Mouse (Mus musculus): ENCODE results near the gene Smu1.
A peak's percentile ranks its signal among the peaks of the same experiment; 100 is the strongest.

Smu1 gene

DNA sequence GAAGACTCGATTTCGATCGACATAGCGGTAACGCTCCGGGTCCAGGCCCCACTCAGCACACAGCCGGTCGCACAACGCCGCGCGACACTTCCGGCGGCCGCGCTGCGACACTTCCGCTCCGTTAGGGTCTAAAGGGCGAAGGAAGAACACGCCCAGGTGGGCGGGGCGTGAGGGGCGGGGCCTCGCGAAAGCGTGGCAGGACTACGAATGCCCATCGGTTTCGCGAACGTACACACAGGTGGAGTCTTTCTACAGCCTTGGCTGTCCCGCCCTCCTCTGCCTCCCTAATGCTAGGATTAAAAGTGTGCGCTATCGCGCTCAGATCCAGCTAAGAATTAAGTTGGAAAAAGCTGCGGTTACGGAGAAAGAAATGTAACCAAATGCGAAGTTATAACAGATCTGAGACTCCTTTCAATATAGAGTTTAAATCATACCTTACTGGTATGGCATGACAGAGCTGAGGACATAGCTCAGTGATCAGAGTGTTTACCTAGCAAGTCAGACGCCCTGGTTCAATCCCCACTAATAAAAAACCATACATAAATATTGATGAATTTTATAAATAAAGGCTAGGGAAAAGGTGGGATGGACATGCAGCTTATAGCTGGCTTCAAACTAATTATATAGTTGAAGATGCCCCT lies at the start of gene Smu1:
TSS of gene Smu1 (minus strand) at position 144 of the 641 bp plus-strand sequence.
- DNase-seq, result peak; percentile 96 to 98

DNA sequence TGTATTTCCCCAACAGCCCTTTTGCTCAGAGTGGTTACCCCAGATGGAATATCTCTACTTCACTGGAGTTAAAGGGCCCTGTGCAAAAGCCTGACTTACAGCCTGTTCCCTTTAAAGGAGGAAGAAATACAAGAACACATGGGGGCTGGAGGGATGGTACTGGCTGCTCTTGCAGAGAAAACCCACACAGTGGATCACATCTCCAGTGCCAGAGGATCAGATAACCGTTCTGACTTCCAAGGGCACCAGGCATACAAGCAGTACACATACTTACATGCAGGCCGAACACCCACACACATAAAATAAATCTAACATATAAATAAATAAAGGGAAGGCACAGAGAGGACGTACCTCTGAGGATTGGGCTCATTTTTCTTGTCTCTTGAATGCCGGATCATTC lies 49.7 kb upstream of the Smu1 start:
- DNase-seq, result no peak

DNA sequence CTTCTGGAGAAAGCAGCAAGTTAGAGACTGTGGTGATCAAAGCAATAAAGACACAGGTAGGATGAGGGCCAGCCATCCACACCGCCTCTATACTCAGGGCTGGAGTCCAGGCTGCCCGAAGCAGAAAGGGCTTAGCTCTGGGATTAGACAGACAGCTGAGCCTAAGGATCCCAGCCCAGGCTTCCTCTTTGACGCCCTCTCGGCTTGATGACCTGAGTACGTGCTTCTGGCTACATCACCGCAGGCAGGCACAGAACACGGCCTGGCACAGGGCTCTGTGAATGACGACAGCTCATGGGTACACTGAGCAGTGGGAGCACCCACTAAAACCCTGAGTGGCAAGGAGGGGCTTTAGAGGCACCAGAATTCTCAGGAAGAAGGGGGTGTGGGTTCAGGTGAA lies 47.7 kb upstream of the Smu1 start:
- DNase-seq, result no peak

DNA sequence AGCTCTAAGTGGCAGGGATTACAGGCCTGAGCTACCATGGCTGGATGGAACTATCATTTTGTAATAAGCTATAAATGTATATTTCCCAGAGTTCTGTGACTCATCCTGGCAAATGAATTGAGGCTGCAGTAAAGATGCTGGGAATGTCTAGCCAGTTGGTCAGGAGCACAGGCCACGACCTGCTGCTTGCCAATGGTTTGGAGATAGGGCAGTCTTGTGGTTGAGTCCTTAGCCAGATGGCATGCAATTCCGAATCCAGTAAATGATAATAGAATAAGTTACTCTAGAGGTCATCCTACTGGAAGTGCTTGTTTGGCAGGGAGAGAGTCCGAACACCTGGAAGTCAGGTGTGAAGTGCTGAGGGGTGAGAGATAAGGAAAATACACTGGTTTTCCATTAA lies 45.1 kb upstream of the Smu1 start:
- DNase-seq, result no peak

DNA sequence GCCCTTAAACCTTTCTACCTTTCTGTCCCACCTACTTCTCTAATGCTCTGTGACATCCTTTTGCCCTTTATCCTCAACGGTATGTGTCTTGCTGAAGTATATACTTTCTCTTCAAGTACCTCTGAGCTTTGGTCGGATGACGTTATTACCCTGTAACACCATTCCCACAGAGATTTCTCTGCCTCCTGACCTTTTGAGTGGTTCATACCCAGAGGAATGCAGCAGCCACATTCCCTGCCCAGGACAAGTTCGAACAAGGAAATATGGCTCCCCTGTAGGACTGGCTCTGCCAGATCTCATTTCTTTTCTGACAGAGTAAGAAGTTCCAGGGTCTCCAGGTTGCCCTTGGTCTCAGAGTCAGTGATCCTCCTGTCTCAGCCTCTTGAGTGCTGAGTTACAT lies 44.2 kb upstream of the Smu1 start:
- no peak for DNase-seq

DNA sequence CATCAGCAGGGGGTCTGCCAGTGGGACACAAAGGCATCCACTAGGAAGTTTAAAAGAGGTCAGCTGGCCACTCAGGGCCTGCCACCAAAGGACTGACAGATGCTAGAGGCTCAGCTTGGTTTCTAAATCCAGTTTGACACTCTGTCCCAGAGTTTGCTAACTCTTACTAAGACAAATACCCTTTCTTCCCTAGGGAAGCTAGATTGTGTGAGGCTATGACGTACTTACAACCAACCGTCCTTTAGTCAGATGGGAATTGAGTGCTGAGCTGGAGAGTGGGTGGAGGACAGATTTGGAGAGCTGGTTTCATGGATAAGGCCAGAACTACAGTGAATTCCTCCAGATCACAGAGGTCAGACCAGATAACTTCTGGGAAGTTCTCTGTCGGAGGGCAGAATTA lies 43.1 kb upstream of the Smu1 start:
- DNase-seq, result no peak

DNA sequence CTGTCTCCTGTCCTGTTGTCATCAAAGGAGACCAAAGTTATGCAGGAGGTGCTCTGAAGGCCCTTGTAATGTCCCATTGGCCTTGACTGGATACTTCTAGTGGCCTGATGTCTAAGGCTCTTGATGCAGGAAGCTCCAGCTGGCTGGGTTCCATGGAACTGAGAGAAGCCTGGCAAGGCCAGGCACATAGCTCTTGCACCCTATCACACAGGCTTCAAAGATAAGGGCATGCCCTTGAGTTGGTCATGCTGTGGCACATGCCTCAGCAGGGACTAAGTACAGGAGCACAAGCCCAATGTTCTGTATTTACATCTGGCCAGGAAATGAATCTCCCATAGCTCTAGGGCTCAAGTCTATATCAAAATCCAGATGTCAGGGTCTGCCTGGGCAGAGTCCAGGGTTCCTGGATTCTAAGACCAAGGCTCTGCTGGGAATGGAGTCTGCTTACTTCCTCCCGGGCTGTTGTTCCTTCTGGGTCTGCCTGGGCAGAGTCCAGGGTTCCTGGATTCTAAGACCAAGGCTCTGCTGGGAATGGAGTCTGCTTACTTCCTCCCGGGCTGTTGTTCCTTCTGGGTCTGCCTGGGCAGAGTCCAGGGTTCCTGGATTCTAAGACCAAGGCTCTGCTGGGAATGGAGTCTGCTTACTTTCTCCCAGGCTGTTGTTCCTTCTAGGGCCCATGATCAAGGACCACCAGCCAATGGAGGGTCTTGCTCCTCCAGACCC lies 41.3 kb upstream of the Smu1 start:
- DNase-seq, result peak in 1 of 2 experiments; percentile 13

DNA sequence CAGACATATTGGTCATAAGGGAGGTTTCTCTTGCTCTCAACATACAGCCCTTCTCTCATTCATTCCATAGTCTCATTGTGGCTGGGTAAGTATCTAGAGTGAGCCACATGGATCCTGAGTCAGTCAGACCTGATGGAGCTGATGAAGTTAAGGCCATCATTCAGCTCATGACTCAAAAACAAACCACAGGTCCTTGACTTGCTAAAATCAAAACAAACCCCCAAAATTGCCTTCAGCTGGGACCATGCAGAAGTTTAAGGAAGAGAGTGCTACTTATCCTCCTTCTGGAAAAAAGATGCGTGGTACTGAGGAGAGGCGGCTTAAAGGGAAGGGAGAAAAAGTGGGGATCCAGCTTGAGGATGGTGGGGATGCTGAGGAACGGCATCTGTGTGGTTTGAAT lies 38.0 kb upstream of the Smu1 start:
- no peak for DNase-seq

DNA sequence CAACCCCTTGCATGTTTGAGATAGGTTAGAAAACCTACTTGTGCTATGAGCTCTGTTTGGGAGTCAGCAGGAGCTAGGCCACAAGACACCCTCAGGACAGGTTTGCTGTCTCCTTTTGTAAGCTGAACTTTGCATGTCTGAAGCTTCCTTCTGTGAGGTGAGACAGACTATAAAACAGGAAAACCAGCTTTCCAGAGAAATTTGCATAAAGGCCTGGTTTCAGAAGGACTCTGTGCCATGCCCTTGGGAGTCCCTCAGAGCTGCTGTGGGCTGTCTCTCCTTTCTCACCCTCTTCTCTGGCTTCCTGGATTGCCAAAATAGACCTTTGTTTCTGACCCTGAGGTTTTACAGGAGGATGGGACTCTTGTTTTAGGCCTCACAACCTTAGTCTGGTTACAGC lies 36.6 kb upstream of the Smu1 start:
- no peak for DNase-seq

DNA sequence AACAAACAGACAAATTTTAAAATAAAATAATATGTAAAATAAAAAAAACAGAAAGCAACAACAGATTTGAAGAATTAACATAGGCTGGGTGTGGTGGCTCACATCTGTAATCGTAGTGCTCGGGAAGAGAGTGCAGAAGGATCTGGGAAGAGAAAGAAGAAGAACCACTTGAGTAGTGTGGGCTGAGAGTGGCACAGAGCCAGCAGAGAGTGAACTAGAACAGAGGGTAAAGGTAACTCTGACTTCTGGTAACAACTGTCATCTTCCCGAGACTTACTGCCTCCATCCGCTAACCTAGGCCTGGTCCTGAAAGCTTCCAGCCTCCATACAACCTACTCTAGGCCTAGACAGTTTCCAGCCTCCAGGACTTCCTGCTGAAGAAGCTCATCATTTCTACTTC lies 33.5 kb upstream of the Smu1 start:
- DNase-seq, result peak in 1 of 2 experiments; percentile 53

DNA sequence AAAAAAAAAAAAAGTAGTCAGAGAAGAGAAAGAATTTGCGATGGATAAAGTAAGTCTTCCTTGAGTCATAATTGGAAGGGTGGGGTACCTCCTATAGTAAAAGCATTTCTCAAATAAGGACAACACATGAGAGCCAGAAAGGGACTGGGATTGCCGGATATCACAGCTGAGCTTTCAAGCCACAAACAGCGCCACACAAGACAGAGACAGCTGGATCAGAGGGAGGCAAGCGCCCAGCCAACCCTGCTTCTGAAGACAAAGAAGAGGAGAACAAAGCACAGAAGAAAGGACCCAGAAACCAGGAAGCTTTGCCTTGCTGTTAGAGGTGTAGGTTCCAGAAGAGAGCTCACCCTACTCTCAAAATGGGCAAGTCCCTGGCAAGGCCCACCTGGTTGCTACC lies 28.9 kb upstream of the Smu1 start:
- DNase-seq, result no peak

DNA sequence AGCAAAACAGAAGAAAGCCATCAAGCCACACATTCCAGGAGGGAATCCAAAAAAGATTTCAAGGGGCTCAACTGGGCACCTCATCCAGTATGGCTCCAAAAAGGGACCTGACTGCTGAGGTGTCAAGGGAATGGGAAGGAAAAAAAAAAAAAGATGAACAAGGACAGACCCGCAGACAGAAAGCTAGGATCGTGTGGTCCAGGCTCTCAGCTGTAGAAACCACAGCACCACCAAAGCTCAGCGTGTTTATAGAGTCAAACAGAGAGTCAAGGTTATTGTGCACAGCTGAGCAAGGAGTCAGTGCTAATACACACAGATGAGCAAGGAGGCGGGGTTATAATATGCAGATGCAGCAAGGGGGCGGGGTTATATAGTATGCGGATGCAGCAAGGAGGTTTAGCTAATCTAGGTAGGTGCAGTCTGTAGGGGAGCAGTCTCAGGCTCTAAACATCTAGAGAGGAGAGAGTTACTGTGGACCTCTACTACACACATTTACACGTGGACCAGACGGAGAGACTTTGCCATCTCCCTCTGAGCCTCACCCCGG lies 28.0 kb upstream of the Smu1 start:
- DNase-seq, result no peak

DNA sequence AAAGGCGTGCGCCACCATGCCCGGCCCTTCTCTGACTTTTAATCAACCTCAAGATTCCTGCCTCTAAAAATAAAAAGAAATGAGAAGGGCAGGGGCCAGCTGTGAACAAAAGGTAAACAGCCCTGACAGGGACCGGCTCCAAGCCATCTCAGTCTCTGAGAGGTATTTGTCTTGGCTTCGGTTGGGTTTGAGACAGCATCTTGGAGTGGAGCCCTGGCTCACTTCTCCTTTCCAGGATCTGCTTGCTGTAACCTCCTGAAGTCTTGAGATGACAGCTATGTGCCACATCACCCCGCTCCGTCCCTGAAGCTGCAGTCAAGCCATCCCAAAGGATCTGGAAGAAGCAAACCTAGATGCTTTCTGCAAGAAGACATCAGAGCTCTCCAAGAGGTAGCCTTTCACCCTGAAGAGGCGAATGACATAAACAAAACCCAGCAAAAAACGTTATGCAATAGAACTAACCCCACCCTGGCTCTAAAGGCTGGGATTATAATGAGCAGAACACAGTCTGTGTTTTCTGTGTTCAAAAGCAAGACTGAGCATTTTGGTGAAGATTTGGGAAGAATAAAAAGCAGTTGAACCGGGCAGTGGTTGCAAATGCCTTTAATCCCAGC lies 26.9 kb upstream of the Smu1 start:
- DNase-seq, result peak; percentile 46 to 65

DNA sequence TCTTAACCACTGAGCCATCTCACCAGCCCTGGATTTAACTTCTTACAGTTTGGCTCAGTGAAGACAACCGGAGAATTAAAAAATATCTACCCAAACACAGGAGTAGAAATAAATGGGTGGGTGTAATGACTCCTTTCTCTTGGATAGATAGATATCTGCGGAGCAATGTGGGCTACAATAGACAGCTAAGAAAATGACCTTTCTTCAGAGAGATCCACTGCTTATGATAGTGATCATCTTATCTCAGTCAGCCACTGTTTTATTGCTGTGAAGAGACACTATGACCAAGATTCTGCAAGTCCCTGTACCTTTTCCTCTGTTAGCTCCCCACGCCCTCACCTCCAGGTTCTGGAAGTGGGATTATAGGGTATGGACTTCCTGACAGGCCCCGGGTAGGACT lies 25.3 kb upstream of the Smu1 start:
- no peak for DNase-seq

DNA sequence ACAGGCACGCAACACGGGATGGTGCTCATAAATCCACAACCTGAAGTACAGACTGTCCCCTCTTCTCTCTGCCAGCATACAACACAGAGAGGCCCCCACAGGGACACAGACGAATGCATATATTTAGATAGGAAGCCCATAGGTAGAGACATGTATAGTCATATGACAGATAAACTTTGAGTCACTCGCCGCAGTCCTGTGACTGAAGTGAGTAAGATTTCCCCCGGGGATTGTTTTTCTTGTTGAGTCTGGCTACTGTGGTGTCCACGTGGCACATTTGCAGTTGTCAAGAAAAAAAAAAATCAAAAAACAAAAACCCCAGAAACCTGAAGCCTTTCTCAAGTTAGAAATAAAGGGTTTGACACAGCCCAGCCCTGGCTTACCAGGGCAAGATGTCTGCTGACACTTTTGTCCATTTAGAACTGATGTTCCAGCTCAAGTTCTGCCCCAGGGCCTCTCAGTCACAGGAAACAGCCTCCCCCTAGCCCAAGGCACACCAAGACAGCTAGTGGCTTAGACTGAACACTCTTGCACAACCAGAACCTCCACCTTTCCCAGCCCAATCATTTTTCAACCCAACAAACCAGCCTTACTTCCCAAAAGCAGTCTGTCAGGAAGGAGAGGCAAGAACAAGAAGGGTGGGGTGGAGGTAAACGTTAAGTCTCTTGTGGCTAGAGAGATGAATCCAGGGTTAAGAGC lies 24.2 kb upstream of the Smu1 start:
- no peak for DNase-seq

DNA sequence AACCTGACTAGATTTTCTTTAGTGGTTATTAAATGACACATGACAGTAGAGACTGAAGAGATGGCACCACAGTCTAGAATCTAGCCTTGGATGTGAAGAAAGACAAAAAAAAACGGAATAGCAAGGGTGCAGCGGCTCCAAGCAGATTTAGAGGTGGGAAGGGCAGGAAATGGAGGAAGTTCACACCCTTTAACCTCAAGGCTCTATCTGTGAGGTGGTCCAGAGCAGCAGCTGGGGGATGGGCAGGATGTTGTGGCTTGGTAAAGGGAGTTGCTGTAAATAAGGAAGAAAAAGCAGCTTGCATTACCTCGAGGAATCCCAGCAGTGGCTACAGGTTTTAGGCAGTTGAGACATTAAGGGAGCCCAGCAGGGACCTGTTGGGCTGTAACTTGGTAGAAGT lies 23.4 kb upstream of the Smu1 start:
- DNase-seq, result peak; percentile 39 to 51

DNA sequence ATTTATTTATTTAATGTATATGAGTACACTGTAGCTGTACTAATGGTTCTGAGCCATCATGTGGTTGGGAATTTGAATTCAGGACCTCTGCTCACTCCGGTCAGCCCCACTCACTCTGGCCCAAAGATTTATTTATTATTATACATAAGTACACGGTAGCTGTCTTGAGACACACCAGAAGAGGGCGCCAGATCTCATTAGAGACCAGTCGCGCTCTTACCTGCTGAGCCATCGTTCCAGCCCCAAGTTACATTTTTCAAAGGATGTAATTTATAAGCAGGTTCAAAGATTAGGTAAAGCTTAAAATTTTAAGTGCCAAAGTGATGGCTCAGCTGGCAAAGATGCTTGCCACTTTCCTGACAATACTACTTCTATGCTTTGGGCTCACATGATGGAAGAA lies 20.9 kb upstream of the Smu1 start:
- peak in 1 of 2 experiments; percentile 41 for DNase-seq

DNA sequence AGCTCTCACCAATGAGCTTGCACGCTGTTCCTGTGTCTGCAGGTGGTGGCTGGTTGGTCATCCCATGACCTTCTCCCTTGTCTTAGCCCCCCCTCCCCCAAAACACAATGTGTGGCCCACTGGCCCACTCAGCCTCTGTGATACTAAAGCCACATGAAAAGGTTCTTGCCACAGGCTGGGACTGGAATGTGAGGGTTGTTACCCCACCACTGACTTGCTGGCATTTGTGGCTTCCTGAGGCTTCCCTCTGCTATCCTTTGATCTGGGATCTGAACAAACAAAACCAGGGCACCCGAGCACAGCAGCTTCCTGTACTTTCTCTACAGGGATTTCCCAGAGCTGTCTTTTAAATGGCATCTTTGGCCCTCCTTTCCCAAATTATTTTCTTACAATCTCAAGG lies 19.4 kb upstream of the Smu1 start:
- no peak for DNase-seq

DNA sequence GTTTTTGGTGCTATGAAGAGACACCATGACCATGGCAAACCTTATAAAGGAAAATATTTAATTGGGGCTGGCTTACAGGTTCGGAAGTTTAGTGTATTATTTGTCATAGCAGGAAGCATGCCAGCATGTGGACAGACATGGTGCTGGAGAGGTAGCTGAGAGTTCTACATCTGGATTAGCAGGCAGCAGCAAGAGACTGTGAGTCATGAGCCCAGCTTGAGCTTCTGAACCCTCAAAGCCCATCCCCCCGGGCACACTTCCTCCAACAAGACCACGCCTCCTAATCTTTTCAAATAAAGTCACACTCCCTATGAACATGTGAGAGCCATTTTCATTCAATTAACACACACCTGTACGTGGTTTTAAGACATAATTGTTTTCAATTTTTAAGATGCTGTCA lies 18.7 kb upstream of the Smu1 start:
- DNase-seq, result no peak

DNA sequence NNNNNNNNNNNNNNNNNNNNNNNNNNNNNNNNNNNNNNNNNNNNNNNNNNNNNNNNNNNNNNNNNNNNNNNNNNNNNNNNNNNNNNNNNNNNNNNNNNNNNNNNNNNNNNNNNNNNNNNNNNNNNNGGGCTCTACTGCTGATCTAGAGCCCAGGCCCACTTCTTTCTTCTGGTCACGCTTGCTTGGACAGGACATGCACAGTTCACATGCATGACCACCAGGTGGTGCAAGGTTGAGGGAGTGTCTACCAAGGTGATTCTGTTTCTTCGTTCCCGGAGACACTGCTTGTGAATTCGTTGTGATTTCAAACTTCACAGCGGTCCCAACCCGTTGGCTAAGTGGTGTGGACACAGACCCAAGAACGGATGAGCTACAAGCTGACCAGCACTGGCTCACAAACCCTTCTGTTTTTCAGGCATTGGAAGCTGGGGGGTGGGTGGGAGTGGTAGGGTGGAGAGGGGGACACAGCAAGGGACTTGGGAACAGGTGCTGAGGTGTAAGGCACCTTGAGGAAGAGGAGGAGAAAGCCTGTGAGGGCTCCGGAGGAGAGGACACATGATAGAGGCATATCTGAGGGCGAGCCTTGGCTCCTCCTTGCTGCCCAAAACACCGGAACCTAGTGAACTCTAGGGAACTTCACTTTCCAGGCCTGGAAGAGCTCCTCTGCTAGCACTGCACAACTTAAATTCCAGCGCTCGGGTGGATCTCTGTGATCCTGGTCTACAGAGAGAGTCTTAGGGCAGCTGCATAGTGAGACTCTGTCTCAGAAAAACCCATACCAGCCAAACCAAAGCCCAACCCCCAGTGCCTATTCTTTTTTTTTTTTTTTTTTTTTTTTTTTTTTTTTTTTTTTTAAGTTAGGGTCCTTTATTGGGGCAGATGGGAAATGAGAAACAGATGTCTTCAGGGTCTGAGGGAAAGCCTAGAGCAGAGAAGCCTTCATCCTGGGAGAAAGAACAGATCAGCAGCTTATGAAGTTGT lies 16.8 kb upstream of the Smu1 start:
- DNase-seq, result peak; percentile 78 to 81

DNA sequence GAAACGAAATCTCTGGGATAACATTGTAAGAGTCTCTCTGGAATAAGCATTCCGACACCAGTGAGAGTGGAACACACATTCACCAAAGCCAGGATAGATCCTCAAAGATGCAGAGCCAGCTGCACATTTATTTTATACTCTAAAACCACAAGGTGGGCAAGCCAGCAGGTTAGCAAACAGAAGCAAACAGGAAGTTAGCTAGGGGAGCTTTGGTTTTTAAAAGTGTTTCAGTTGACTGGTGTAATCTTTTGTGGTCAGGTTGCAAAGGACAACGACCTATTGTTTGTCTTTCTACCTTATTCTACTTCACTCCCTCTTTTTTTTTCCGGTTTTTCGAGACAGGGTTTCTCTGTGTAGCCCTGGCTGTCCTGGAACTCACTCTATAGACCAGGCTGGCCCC lies 2.2 kb upstream of the Smu1 start:
- no peak for DNase-seq

DNA sequence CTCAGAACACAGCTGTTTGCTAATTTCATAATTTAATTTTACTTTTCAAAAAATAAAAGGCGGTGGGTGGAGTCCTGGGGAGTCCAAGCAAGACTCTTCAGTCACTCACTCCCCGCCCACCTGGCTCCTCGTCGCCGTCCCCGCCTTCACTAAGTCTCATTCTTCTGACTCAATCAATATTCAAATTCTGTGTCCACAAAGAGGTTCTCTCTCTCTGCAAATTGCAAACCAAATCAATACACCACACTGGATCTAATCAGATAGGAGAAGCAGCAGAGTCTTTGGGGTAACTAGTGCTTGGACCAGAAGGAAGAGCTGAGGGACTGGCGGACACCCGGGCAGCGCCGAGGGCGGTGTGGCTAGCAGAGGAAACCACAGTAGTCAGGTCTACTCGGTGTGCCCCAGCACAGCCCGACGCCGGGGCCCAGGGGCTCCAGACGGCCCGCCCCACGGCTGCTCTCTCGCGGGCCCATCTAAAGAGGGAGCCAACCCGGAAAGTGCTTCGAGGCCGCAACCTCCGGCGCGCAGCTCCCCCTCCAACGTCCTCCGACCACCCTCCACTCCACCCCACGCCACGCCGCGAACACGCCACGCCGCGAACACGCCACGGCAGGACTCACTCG lies 455 bp downstream of the Smu1 start:
- DNase-seq, result no peak
